Mouse (Mus musculus) liver, embryonic 16.5 days (tissue): ENCODE measurements around the gene Plekhh1. TPM values are rescaled to one million over a fixed set of nuclear protein-coding genes. Genes with fewer than 3 reads are reported as not detected.

Source experiments
- ATAC-seq: fragments of 200-750 bp; cut with Nextera tagmentation; 2 replicates; pipeline ENCODE4 v1.8.0; 2017; ENCODE audit warnings: low read depth, mild to moderate bottlenecking, moderate number of reproducible peaks, moderate library complexity
- H3K27ac ChIP-seq: fragments of 300-500 bp; sonication (generic); 2 replicates; pipeline ENCODE4 v1.5.1; 2014; ENCODE audit warnings: mild to moderate bottlenecking, low read length
- H3K27me3 ChIP-seq: fragments of 300-500 bp; sonication (generic); 2 replicates; pipeline ENCODE4 v1.6.1; 2014; ENCODE audit warnings: low read depth, low read length, mixed read lengths; ENCODE audit not compliant: control insufficient read depth, insufficient read depth
- H3K36me3 ChIP-seq: fragments of 300-500 bp; sonication (generic); 2 replicates; pipeline ENCODE4 v1.6.1; 2014; ENCODE audit warnings: mild to moderate bottlenecking; ENCODE audit not compliant: control insufficient read depth, insufficient read depth
- H3K4me1 ChIP-seq: fragments of 300-500 bp; sonication (generic); 2 replicates; pipeline ENCODE4 v1.6.1; 2014; ENCODE audit warnings: low read depth, low read length, mixed read lengths; ENCODE audit not compliant: control insufficient read depth
- H3K4me2 ChIP-seq: fragments of 300-500 bp; sonication (generic); 2 replicates; pipeline ENCODE4 v1.6.1; 2014; ENCODE audit warnings: low read depth, low read length, mixed read lengths
- H3K4me3 ChIP-seq: fragments of 300-500 bp; sonication (generic); 2 replicates; pipeline ENCODE4 v1.5.1; 2014; ENCODE audit warnings: low read depth, mild to moderate bottlenecking, low read length
- H3K9ac ChIP-seq: fragments of 300-500 bp; sonication (generic); 2 replicates; pipeline ENCODE4 v1.6.1; 2014; ENCODE audit warnings: low read depth, low read length
- H3K9me3 ChIP-seq: fragments of 300-500 bp; sonication (generic); replicated peaks from 2 replicates; pipeline ENCODE4 v1.6.1; 2016; ENCODE audit warnings: low read length; ENCODE audit not compliant: control insufficient read depth
- WGBS: fragments of 180-500 bp; shearing (Covaris S2); extraction: QIAGEN DNeasy Blood & Tissue Kit; methylation state at CpG from one replicate; pipeline ENCODE4 v1.1.7; 2014; ENCODE audit not compliant: insufficient replicate concordance; 5-methylcytosine and 5-hydroxymethylcytosine counted together
- polyA plus RNA-seq: library from polyadenylated mRNA; unstranded; fragments of >200 nt; fragmentation: Nextera tagmentation; extraction: Ambion mirVana; gene quantifications from 2 replicates; pipeline ENCODE4 v1.2.1, GENCODE M21; 2015

Gene Plekhh1
- polyA plus RNA-seq, 1 experiment from 2014 or later: 0.33 TPM

- no peak for ATAC-seq
- Histone ChIP-seq H3K4me1 (no peaks in the 10 kb centered on the region), H3K9ac (no peak overlapping the region), H3K9me3 (no peaks in the 10 kb centered on the region), H3K4me2 (no peak overlapping the region), H3K36me3 (no peaks in the 10 kb centered on the region), H3K27ac (no peak overlapping the region), H3K4me3 (no peak overlapping the region), H3K27me3 (no peaks in the 10 kb centered on the region)
- 46% methylated on average over 6 of the region's 7 CpGs for WGBS
These were observed 32.3 kb upstream of the Plekhh1 start for GRCm38 (mm10) chr12:78996711-78997110.

GRCm38 (mm10) chr12:79002406-79002805, 26.6 kb upstream of the Plekhh1 start:
- H3K27me3 ChIP-seq: peaks cover 20% of the 10 kb centered on the region
- H3K4me2 ChIP-seq: no peak overlapping the region
- ATAC-seq: peak; percentile 51
- H3K4me1 ChIP-seq: peaks cover 9% of the 10 kb centered on the region; the same call in 1 of the 2 replicates
- no peak overlapping the region for H3K27ac ChIP-seq
- WGBS: 16% methylated on average over 5 of the region's 5 CpGs
- H3K9ac ChIP-seq: no peak overlapping the region
- H3K9me3 ChIP-seq: no peaks in the 10 kb centered on the region
- H3K4me3 ChIP-seq: no peak overlapping the region
- H3K36me3 ChIP-seq: no peaks in the 10 kb centered on the region

GRCm38 (mm10) chr12:79002978-79003377, 26.0 kb upstream of the Plekhh1 start:
- Histone ChIP-seq H3K4me3 (no peak overlapping the region), H3K9me3 (no peaks in the 10 kb centered on the region), H3K27ac (no peak overlapping the region), H3K4me2 (no peak overlapping the region), H3K27me3 (peaks cover 21% of the 10 kb centered on the region), H3K9ac (no peak overlapping the region), H3K36me3 (no peaks in the 10 kb centered on the region), H3K4me1 (peaks cover 9% of the 10 kb centered on the region; the same call in 1 of the 2 replicates)
- ATAC-seq: no peak
- 60% methylated on average over 3 of the region's 3 CpGs for WGBS

- WGBS: 68% methylated on average over 5 of the region's 5 CpGs
- Histone ChIP-seq H3K36me3 (no peaks in the 10 kb centered on the region), H3K27me3 (peaks cover 21% of the 10 kb centered on the region), H3K4me3 (no peak overlapping the region), H3K9ac (no peak overlapping the region), H3K4me1 (peaks cover 9% of the 10 kb centered on the region; the same call in 1 of the 2 replicates), H3K4me2 (no peak overlapping the region), H3K9me3 (no peaks in the 10 kb centered on the region), H3K27ac (no peak overlapping the region)
- no peak for ATAC-seq
These were observed 23.5 kb upstream of the Plekhh1 start for GRCm38 (mm10) chr12:79005456-79005855.

- peaks cover 21% of the 10 kb centered on the region for H3K27me3 ChIP-seq
- no peaks in the 10 kb centered on the region for H3K9me3 ChIP-seq
- no peak for ATAC-seq
- no peak overlapping the region; the same call in 1 of the 2 replicates for H3K9ac ChIP-seq
- H3K36me3 ChIP-seq: no peaks in the 10 kb centered on the region
- H3K4me1 ChIP-seq: peaks cover 9% of the 10 kb centered on the region; the same call in 1 of the 2 replicates
- peak overlapping the region; percentile 77 for H3K4me3 ChIP-seq
- WGBS: 31% methylated on average over 9 of the region's 9 CpGs
- no peak overlapping the region for H3K27ac ChIP-seq
- H3K4me2 ChIP-seq: peak overlapping the region; percentile 76
These were observed 22.9 kb upstream of the Plekhh1 start for GRCm38 (mm10) chr12:79006076-79006475.

GRCm38 (mm10) chr12:79006478-79007125, 22.4 kb upstream of the Plekhh1 start:
- Histone ChIP-seq H3K27me3 (peaks cover 21% of the 10 kb centered on the region), H3K9ac (peak overlapping the region; percentile 72), H3K27ac (no peak overlapping the region), H3K36me3 (no peaks in the 10 kb centered on the region), H3K4me3 (peak overlapping the region; percentile 77), H3K4me2 (peak overlapping the region; percentile 76), H3K4me1 (peaks cover 9% of the 10 kb centered on the region; the same call in 1 of the 2 replicates), H3K9me3 (no peaks in the 10 kb centered on the region)
- under 1% methylated on average over 52 of the region's 53 CpGs for WGBS
- 0 out of 2 replicates have a peak, but pooled peaks have one; percentile 19 for ATAC-seq

- peak within 1 kb of the TSS; percentile 76 for H3K4me2 ChIP-seq
- no peaks in the 10 kb centered on the region for H3K36me3 ChIP-seq
- H3K4me3 ChIP-seq: peak within 1 kb of the TSS; percentile 77
- no peak within 1 kb of the TSS for H3K27ac ChIP-seq
- peaks cover 8% of the 10 kb centered on the region; the same call in 1 of the 2 replicates for H3K4me1 ChIP-seq
- no peaks in the 10 kb centered on the region for H3K9me3 ChIP-seq
- H3K9ac ChIP-seq: peak within 1 kb of the TSS; percentile 72
- 2% methylated on average over 42 of the region's 49 CpGs for WGBS
- ATAC-seq: no peak
- H3K27me3 ChIP-seq: peaks cover 21% of the 10 kb centered on the region
These were observed 21.7 kb upstream of the Plekhh1 start, which contains the start of gene Tmem229b for GRCm38 (mm10) chr12:79007126-79007753. Gene Tmem229b (minus strand): TSS chr12:79007627.

- Histone ChIP-seq H3K27me3 (peaks cover 16% of the 10 kb centered on the region), H3K9ac (no peak overlapping the region), H3K4me2 (no peak overlapping the region), H3K4me3 (no peak overlapping the region), H3K9me3 (no peaks in the 10 kb centered on the region), H3K4me1 (peaks cover 4% of the 10 kb centered on the region; the same call in 1 of the 2 replicates), H3K27ac (no peak overlapping the region), H3K36me3 (no peaks in the 10 kb centered on the region)
- ATAC-seq: no peak
- WGBS: 50% methylated on average over 3 of the region's 3 CpGs
These were observed 18.4 kb upstream of the Plekhh1 start for GRCm38 (mm10) chr12:79010569-79010968.

GRCm38 (mm10) chr12:79016109-79016508, 12.9 kb upstream of the Plekhh1 start:
- 63% methylated on average over 5 of the region's 5 CpGs for WGBS
- H3K27ac ChIP-seq: no peak overlapping the region

More at GRCm38 (mm10) chr12:79016109-79016508, 12.9 kb upstream of the Plekhh1 start:
- no peak overlapping the region for H3K9ac ChIP-seq
- no peak overlapping the region for H3K4me3 ChIP-seq
- H3K36me3 ChIP-seq: no peaks in the 10 kb centered on the region
- H3K4me2 ChIP-seq: no peak overlapping the region
- no peaks in the 10 kb centered on the region; the same call in 1 of the 2 replicates for H3K9me3 ChIP-seq
- no peak for ATAC-seq
- no peaks in the 10 kb centered on the region; the same call in 1 of the 2 replicates for H3K27me3 ChIP-seq
- no peaks in the 10 kb centered on the region for H3K4me1 ChIP-seq
